Mouse (Mus musculus) granulocyte monocyte progenitor cell, adult 5-6 weeks (primary cell): ENCODE measurements around the gene 1190002N15Rik. TPM values are rescaled to one million over a fixed set of nuclear protein-coding genes. Genes with fewer than 3 reads are reported as not detected.

Experiments used
- total RNA-seq, 2 experiments: library from RNA; stranded (forward) in 1 of 2; stranded (reverse) in 1 of 2; fragments of 200-712, 200-1000 nt in 1 of 2; fragments of >200 nt in 1 of 2; fragmentation: Nextera tagmentation in 1 of 2; gene quantifications; 2 replicates each; pipeline ENCODE4 v1.2.3; 2014 to 2017

The 1190002N15Rik gene
- total RNA-seq, 2 experiments from 2014 or later, result 11.8 to 13.3 TPM

Other genes with a start within 250 kb of the 1190002N15Rik start
- 10.5 and 13.8 TPM in 2 replicates for gene Slc9a9, start 131.8 kb upstream of the 1190002N15Rik start, total RNA-seq (2014; fragmentation: Nextera tagmentation)
- gene Slc9a9, start 131.8 kb upstream of the 1190002N15Rik start, total RNA-seq (2017), result 7.6 and 11.1 TPM in 2 replicates